Mouse (Mus musculus) cerebellum, adult 9-10 months (tissue): Measurements from ENCODE around the gene Fancd2.

ENCODE experiments used
- DNase-seq: peaks from one replicate; pipeline ENCODE4 v3.0.0; 2022

Gene Fancd2

DNA sequence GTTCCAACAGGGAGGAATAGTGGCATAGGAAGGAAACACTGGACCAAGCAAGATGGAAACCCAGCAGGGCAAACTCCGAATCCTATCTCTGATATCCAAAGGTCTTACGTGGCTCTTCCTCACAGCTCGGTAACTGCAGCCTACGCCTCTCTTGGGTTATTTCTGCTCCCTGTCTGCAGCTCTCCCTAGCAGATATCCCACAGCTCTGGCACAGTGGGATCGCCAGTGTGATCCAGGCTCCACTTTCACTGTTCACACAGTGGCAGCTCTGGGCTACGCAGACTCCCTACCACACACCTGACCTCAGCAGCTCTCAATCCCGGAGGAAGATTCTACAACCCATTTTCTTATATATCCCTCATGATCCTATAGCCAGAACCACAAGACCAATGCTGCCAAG is 82.7 kb downstream of the Fancd2 start:
- DNase-seq = no peak

- no peak for DNase-seq
These were observed 83.5 kb downstream of the Fancd2 start for GRCm38 (mm10) chr6:113614997-113615396.

DNA sequence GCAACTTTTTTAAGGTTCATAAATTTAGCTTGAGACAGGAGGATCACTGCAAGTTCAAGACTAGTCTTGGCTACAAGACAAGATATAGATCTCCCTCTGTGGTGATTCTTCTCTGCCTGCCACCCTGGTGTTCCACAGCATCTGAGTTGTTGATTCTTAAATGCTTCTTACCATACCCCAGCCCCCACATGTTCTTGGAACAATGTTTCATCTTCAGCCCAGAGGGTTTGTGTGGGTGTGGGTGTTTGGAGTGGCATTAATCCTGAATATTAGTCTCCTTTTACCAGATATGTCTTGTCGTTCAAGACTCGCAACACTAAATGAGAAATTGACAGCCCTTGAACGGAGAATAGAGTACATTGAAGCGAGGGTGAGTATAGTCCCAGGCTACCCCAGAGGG is 84.0 kb downstream of the Fancd2 start:
- DNase-seq = no peak

DNA sequence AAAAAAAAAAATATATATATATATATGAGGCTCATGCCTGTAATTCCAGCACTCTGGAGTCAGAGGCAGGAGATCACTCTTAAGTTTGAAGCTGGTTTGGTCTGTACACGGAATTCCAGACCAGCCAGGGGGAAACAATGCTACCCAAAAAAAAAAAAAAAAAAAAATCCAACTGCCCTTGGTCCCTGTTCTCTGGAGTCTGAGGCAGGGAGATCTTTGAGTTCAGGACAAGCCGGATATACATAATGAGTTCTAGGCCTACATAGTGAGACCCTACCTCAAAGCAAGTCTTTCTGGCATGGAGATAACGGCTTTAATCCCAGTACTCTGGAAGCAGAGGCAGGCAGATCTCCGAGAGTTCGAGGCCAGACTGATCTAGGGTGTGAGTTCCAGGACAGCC is 91.9 kb downstream of the Fancd2 start:
- no peak for DNase-seq

GRCm38 (mm10) chr6:113623941-113624751 is 92.7 kb downstream of the Fancd2 start, which contains the start of gene Vhl:
TSS of gene Vhl (plus strand) at chr6:113623959.
- peak; percentile 82 for DNase-seq

DNA sequence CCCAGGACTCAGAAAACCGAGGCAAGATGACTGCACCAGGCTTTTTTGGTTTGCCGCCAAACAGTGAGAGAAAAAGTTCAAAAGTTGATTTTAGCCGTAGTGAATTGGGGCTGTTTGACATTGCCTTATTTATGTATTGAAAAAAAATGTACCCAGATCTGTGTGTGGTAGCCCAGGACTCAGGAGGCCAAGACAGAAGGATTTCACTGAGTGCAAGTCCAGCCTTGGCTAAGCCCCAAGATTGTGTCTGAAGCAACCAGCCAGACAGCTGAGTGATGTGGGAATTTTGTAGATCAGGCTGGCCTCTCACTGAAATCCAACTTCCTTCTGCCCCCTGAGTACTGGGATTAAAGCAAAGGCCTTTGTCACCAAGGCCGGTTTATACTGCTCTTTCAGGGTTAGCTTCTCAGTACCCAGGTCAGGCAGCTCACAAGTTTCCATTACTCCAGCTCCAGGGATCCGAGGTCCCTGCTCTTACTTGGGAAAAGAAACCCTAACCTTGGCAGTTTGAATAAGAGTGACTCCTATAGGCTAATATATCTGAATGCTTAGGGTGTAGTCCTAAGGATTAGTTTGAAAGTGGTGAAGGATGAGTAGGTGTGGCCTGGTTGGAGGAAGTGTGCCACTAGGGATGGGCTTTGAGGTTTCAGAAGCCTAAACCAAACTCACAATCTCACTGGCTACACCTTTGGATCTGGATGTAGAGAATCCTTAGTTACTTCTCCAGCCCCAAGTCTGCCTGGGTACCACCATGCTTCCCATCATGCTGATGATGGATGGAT is 93.7 kb downstream of the Fancd2 start:
- DNase-seq = no peak

DNA sequence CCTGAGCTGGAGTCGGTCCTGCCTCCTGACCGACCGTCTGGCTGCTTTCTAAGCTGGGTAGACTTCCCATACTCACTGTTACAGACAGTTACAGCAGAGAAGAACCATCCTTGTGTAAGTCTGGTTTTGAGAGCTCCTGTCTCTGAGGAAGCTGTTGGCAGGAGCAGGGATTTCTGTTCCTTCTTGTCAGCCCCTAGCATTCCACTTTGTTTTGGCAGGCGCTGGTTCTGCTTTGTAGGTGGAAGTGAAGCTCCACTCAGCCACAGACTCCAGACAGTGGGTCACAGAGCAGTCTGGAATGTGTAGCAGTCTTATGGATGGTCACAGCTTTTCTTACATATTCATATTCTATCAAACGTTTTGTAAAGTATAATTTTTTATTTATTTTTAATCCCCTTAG is 98.8 kb downstream of the Fancd2 start:
- no peak for DNase-seq

DNA sequence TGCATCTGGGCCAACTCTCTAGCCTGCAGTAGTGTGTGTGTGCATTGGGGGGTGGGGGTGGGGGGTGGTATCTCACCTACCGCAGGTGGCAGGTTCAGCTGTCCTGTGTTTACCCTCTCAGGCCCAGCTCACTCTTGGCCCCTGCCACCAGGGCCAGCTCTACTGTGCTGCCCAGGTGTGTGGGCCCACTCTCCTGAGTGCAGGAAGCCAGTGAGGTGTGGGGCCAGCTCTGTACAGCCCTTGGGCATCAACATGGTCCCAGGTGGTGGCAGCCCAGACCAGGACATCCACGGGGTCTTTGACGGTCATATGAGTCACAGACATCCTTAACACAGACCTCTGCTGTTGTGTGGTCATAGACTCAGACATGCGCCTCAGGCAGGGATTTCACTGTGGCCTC is 101.4 kb downstream of the Fancd2 start:
- no peak for DNase-seq

GRCm38 (mm10) chr6:113638302-113639040 is 107.0 kb downstream of the Fancd2 start, which contains the start of gene Irak2:
TSS of gene Irak2 (plus strand) at chr6:113638467.
- DNase-seq = peak; percentile 94

- DNase-seq = no peak
These were observed 107.7 kb downstream of the Fancd2 start for GRCm38 (mm10) chr6:113639201-113639600.

- no peak for DNase-seq
These were observed 111.1 kb downstream of the Fancd2 start for GRCm38 (mm10) chr6:113642605-113643004.

- no peak for DNase-seq
These were observed 111.5 kb downstream of the Fancd2 start for GRCm38 (mm10) chr6:113643021-113643420.

DNA sequence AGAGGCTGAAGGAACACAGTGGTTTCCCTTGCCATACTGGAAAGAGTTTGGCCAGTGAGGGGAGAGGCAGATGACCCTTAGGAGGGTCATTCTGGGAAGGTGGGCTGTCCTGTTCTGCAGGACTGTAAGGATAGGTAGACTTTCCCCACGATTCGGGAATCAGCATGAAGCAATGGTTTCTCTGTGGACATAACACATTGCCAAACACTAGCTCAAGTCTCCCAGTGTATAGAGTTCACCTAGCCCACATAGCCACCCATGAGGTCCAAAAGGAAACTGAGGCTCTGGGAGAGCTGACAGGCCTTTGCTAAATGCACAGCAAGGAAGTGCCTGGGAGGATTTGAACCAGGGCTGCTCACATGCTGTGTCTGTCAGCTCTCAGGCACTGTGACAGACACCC is 112.5 kb downstream of the Fancd2 start:
- DNase-seq = no peak

DNA sequence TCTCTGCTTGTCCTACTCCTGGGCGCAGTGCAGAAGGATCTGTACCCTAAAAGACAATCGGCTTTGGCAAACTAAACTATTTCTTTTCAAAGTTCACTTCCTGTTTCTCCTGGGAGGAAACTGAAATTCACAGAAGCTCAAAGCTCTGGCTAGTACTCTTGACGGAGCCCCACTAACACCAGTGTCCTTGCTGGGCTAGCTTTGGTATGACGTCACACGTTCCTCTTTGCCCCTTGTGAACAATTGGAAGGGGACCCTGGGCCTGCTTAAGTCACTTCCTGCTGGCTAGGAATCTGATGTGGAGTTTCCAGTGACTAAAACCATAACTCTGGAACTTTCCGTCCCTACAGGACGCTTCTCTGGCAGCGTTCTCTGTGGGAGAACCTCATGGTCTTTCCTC is 113.3 kb downstream of the Fancd2 start:
- no peak for DNase-seq
